Mouse (Mus musculus): Measurements from ENCODE around the gene Adamts4.

Adamts4 gene

GRCm38 (mm10) chr1:171256095-171256818, 6.0 kb downstream of the Adamts4 start:
- no peak for DNase-seq (ENCODE audit: low spot score)

- peak; percentile 87 for DNase-seq (ENCODE audit: low spot score)
Measured at GRCm38 (mm10) chr1:171256937-171257548, 6.8 kb downstream of the Adamts4 start.

GRCm38 (mm10) chr1:171257781-171258180, 7.6 kb downstream of the Adamts4 start:
- DNase-seq (ENCODE audit: low spot score): no peak

GRCm38 (mm10) chr1:171258921-171259320, 8.7 kb downstream of the Adamts4 start:
- DNase-seq (ENCODE audit: low spot score): no peak

GRCm38 (mm10) chr1:171260316-171260715, 10.1 kb downstream of the Adamts4 start:
- no peak for DNase-seq (ENCODE audit: low spot score)

GRCm38 (mm10) chr1:171262594-171263130, 12.4 kb downstream of the Adamts4 start:
- DNase-seq (ENCODE audit: low spot score): peak; percentile 37

- DNase-seq (ENCODE audit: low spot score): peak; percentile 60
Measured at GRCm38 (mm10) chr1:171263185-171263611, 13.0 kb downstream of the Adamts4 start.

- DNase-seq (ENCODE audit: low spot score): no peak
Measured at GRCm38 (mm10) chr1:171263666-171264461, 13.6 kb downstream of the Adamts4 start.

- DNase-seq (ENCODE audit: low spot score): no peak
Measured at GRCm38 (mm10) chr1:171265971-171266744, 15.9 kb downstream of the Adamts4 start.

- DNase-seq (ENCODE audit: low spot score): no peak
Measured at GRCm38 (mm10) chr1:171268341-171268740, 18.1 kb downstream of the Adamts4 start.

GRCm38 (mm10) chr1:171269848-171270572, 19.8 kb downstream of the Adamts4 start, which contains the start of gene B4galt3:
Gene B4galt3, plus strand, starts transcription at chr1:171270328.
- peak; percentile 93 for DNase-seq (ENCODE audit: low spot score)

- DNase-seq (ENCODE audit: low spot score): no peak
Measured at GRCm38 (mm10) chr1:171270573-171270900, 20.3 kb downstream of the Adamts4 start.

- no peak for DNase-seq (ENCODE audit: low spot score)
Measured at GRCm38 (mm10) chr1:171271196-171271595, 21.0 kb downstream of the Adamts4 start.

GRCm38 (mm10) chr1:171271622-171272021, 21.4 kb downstream of the Adamts4 start:
- DNase-seq (ENCODE audit: low spot score): no peak

GRCm38 (mm10) chr1:171272086-171272485, 21.9 kb downstream of the Adamts4 start:
- DNase-seq (ENCODE audit: low spot score): no peak

GRCm38 (mm10) chr1:171274171-171274570, 23.9 kb downstream of the Adamts4 start:
- no peak for DNase-seq (ENCODE audit: low spot score)

- no peak for DNase-seq (ENCODE audit: low spot score)
Measured at GRCm38 (mm10) chr1:171275144-171275734, 25.0 kb downstream of the Adamts4 start.

- no peak for DNase-seq (ENCODE audit: low spot score)
Measured at GRCm38 (mm10) chr1:171276110-171276748, 26.0 kb downstream of the Adamts4 start.

- no peak for DNase-seq (ENCODE audit: low spot score)
Measured at GRCm38 (mm10) chr1:171277736-171278135, 27.5 kb downstream of the Adamts4 start.

GRCm38 (mm10) chr1:171278436-171278835, 28.2 kb downstream of the Adamts4 start:
- no peak for DNase-seq (ENCODE audit: low spot score)
